Mouse (Mus musculus) megakaryocyte, embryonic 14.5 days (primary cell): ENCODE measurements around the gene Kdsr.

Experiments
- FLI1 ChIP-seq: IDR thresholded peaks from 2 replicates; pipeline ENCODE4 v1.6.1; 2012; ENCODE audit warnings: low read length, inconsistent platforms, mixed read lengths
- GATA1 ChIP-seq: IDR thresholded peaks from 3 replicates; pipeline ENCODE4 v1.6.1; 2012; ENCODE audit warnings: mixed read lengths, low read length, inconsistent platforms, borderline replicate concordance

DNA sequence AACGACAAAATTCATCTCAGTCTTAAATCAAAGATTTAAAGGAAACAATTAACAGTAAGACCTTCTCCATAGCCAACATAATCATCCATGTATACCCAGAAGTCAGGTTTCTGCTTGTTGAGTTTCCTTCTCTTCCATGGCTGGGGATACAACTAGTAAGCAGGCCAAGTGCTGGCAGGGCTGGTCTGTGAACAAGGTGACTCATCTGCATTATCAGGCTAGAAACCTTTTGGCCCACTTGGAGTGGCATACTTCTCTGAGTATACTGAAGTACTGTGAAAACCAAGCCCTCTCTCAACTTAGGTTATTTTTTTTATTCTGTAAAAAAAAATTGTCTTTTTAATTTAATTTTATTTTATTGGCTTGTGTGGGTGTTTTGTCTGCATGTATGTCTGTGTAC is 39.9 kb upstream of the Kdsr start:
- TF ChIP-seq GATA1 (no peak), FLI1 (no peak)
